Mouse (Mus musculus) limb, embryonic 10.5 days (tissue): ENCODE measurements around the gene Trmt5. TPM values are rescaled to one million over a fixed set of nuclear protein-coding genes. Genes with fewer than 3 reads are reported as not detected.

Source experiments
- DNase-seq: peaks from one replicate; pipeline ENCODE4 v3.0.0-alpha.2; 2017; ENCODE audit warnings: low spot score
- H3K27ac ChIP-seq: fragments of 300-500 bp; sonication (generic); 2 replicates; pipeline ENCODE4 v1.5.1; 2016; ENCODE audit warnings: mild to moderate bottlenecking
- H3K27me3 ChIP-seq: fragments of 300-500 bp; sonication (generic); 2 replicates; pipeline ENCODE4 v1.6.1; 2016; ENCODE audit warnings: low read depth, mild to moderate bottlenecking; ENCODE audit not compliant: poor library complexity, severe bottlenecking
- H3K36me3 ChIP-seq: fragments of 300-500 bp; sonication (generic); 2 replicates; pipeline ENCODE4 v1.6.1; 2016; ENCODE audit warnings: mild to moderate bottlenecking, moderate library complexity
- H3K4me1 ChIP-seq: fragments of 300-500 bp; sonication (generic); 2 replicates; pipeline ENCODE4 v1.6.1; 2016
- H3K4me3 ChIP-seq: fragments of 300-500 bp; sonication (generic); 2 replicates; pipeline ENCODE4 v1.5.1; 2016; ENCODE audit warnings: mild to moderate bottlenecking, moderate library complexity
- H3K9me3 ChIP-seq: fragments of 300-500 bp; sonication (generic); replicated peaks from 2 replicates; pipeline ENCODE4 v1.6.1; 2016; ENCODE audit warnings: mild to moderate bottlenecking
- WGBS: fragments of 180-500 bp; shearing (Covaris S2); methylation state at CpG from one replicate; pipeline ENCODE4 v1.1.7; 2016; 5-methylcytosine and 5-hydroxymethylcytosine counted together
- polyA plus RNA-seq: library from polyadenylated mRNA; unstranded; fragments of >200 nt; fragmentation: Nextera tagmentation; extraction: Ambion mirVana; gene quantifications from 2 replicates; pipeline ENCODE4 v1.2.1, GENCODE M21; 2016

Trmt5 gene
- polyA plus RNA-seq, 1 experiment from 2014 or later = 24.5 TPM

- Histone ChIP-seq H3K9me3 (no peaks in the 10 kb centered on the region), H3K4me3 (no peak overlapping the region), H3K27ac (no peak overlapping the region), H3K4me1 (no peaks in the 10 kb centered on the region), H3K36me3 (peaks cover 18% of the 10 kb centered on the region), H3K27me3 (no peaks in the 10 kb centered on the region)
- no peak for DNase-seq
- WGBS = 94% methylated on average over 4 of the region's 4 CpGs
These were observed 21.2 kb upstream of the Trmt5 start for GRCm38 (mm10) chr12:73307750-73308149.

GRCm38 (mm10) chr12:73304636-73305035 lies 18.1 kb upstream of the Trmt5 start:
- Histone ChIP-seq H3K4me3 (no peak overlapping the region), H3K27me3 (no peaks in the 10 kb centered on the region), H3K27ac (no peak overlapping the region), H3K9me3 (no peaks in the 10 kb centered on the region), H3K4me1 (no peaks in the 10 kb centered on the region), H3K36me3 (peaks cover 17% of the 10 kb centered on the region)
- DNase-seq = no peak
- 81% methylated on average over 4 of the region's 4 CpGs for WGBS

- no peak overlapping the region for H3K4me3 ChIP-seq
- no peaks in the 10 kb centered on the region for H3K4me1 ChIP-seq
- no peak for DNase-seq
- 86% methylated on average over 2 of the region's 2 CpGs for WGBS
- peaks cover 20% of the 10 kb centered on the region for H3K36me3 ChIP-seq
- no peaks in the 10 kb centered on the region for H3K9me3 ChIP-seq
- H3K27me3 ChIP-seq = no peaks in the 10 kb centered on the region
- H3K27ac ChIP-seq = no peak overlapping the region
These were observed 14.0 kb upstream of the Trmt5 start for GRCm38 (mm10) chr12:73300531-73300930.

- 94% methylated on average over 5 of the region's 5 CpGs for WGBS
- H3K4me1 ChIP-seq = no peaks in the 10 kb centered on the region
- no peak overlapping the region for H3K4me3 ChIP-seq
- H3K9me3 ChIP-seq = no peaks in the 10 kb centered on the region
- H3K36me3 ChIP-seq = peaks cover 35% of the 10 kb centered on the region
- no peak for DNase-seq
- H3K27ac ChIP-seq = no peak overlapping the region
- no peaks in the 10 kb centered on the region for H3K27me3 ChIP-seq
These were observed 12.1 kb upstream of the Trmt5 start for GRCm38 (mm10) chr12:73298621-73299020.

GRCm38 (mm10) chr12:73295505-73296140 lies 9.1 kb upstream of the Trmt5 start:
- no peak overlapping the region for H3K27ac ChIP-seq
- WGBS = 90% methylated on average over 11 of the region's 11 CpGs
- no peaks in the 10 kb centered on the region for H3K9me3 ChIP-seq
- DNase-seq = peak; percentile 23
- no peaks in the 10 kb centered on the region for H3K4me1 ChIP-seq
- no peaks in the 10 kb centered on the region for H3K27me3 ChIP-seq
- H3K4me3 ChIP-seq = no peak overlapping the region
- peaks cover 43% of the 10 kb centered on the region for H3K36me3 ChIP-seq

GRCm38 (mm10) chr12:73294884-73295283 lies 8.4 kb upstream of the Trmt5 start:
- peaks cover 36% of the 10 kb centered on the region for H3K36me3 ChIP-seq
- H3K4me1 ChIP-seq = no peaks in the 10 kb centered on the region
- H3K4me3 ChIP-seq = no peak overlapping the region
- H3K27me3 ChIP-seq = no peaks in the 10 kb centered on the region
- DNase-seq = no peak
- H3K27ac ChIP-seq = no peak overlapping the region
- H3K9me3 ChIP-seq = no peaks in the 10 kb centered on the region

- WGBS = 97% methylated on average over 3 of the region's 3 CpGs
- Histone ChIP-seq H3K4me3 (no peak overlapping the region), H3K4me1 (peaks cover 21% of the 10 kb centered on the region)
These were observed 2.1 kb upstream of the Trmt5 start for GRCm38 (mm10) chr12:73288626-73289025.

GRCm38 (mm10) chr12:73287609-73288008 lies 1.1 kb upstream of the Trmt5 start:
- Histone ChIP-seq H3K36me3 (peaks cover 40% of the 10 kb centered on the region), H3K9me3 (no peaks in the 10 kb centered on the region), H3K4me1 (peaks cover 21% of the 10 kb centered on the region), H3K4me3 (peak overlapping the region; percentile 84), H3K27me3 (no peaks in the 10 kb centered on the region), H3K27ac (no peak overlapping the region; the same call in 1 of the 2 replicates)
- 73% methylated on average over 8 of the region's 8 CpGs for WGBS
- no peak for DNase-seq

More at GRCm38 (mm10) chr12:73288626-73289025, 2.1 kb upstream of the Trmt5 start:
- Histone ChIP-seq H3K27me3 (no peaks in the 10 kb centered on the region), H3K9me3 (no peaks in the 10 kb centered on the region), H3K27ac (no peak overlapping the region), H3K36me3 (peaks cover 32% of the 10 kb centered on the region)
- no peak for DNase-seq

- H3K4me1 ChIP-seq = peaks cover 13% of the 10 kb centered on the region
- WGBS = 95% methylated on average over 3 of the region's 3 CpGs
These were observed 11.6 kb downstream of the Trmt5 start for GRCm38 (mm10) chr12:73274921-73275320.

GRCm38 (mm10) chr12:73269933-73270332 lies 16.6 kb downstream of the Trmt5 start:
- Histone ChIP-seq H3K27me3 (no peaks in the 10 kb centered on the region), H3K36me3 (peaks cover 17% of the 10 kb centered on the region), H3K9me3 (no peaks in the 10 kb centered on the region), H3K27ac (peak overlapping the region; percentile 50; the same call in 1 of the 2 replicates), H3K4me1 (peaks cover 33% of the 10 kb centered on the region), H3K4me3 (no peak overlapping the region)
- 74% methylated on average over 4 of the region's 4 CpGs for WGBS
- no peak for DNase-seq

More at GRCm38 (mm10) chr12:73274921-73275320, 11.6 kb downstream of the Trmt5 start:
- no peak for DNase-seq
- Histone ChIP-seq H3K9me3 (peaks cover 5% of the 10 kb centered on the region; the same call in 1 of the 2 replicates), H3K36me3 (peaks cover 62% of the 10 kb centered on the region), H3K27me3 (no peaks in the 10 kb centered on the region), H3K4me3 (no peak overlapping the region), H3K27ac (no peak overlapping the region)

- 81% methylated on average over 3 of the region's 3 CpGs for WGBS
- DNase-seq = no peak
- no peaks in the 10 kb centered on the region for H3K27me3 ChIP-seq
- no peaks in the 10 kb centered on the region for H3K9me3 ChIP-seq
- H3K4me3 ChIP-seq = no peak overlapping the region
- H3K4me1 ChIP-seq = peaks cover 33% of the 10 kb centered on the region
- peaks cover 13% of the 10 kb centered on the region for H3K36me3 ChIP-seq
- no peak overlapping the region for H3K27ac ChIP-seq
These were observed 17.0 kb downstream of the Trmt5 start for GRCm38 (mm10) chr12:73269531-73269930.

GRCm38 (mm10) chr12:73268497-73268896 lies 18.0 kb downstream of the Trmt5 start:
- Histone ChIP-seq H3K27ac (peak overlapping the region; percentile 59), H3K36me3 (peaks cover 6% of the 10 kb centered on the region; the same call in 1 of the 2 replicates), H3K4me1 (peaks cover 33% of the 10 kb centered on the region), H3K9me3 (no peaks in the 10 kb centered on the region), H3K4me3 (no peak overlapping the region), H3K27me3 (no peaks in the 10 kb centered on the region)
- 51% methylated on average over 1 of the region's 1 CpGs for WGBS
- peak; percentile 39 for DNase-seq

- Histone ChIP-seq H3K4me1 (peaks cover 33% of the 10 kb centered on the region), H3K4me3 (no peak overlapping the region), H3K36me3 (0 out of 2 replicates have a peak, but pooled peaks cover 2% of the 10 kb centered on the region), H3K9me3 (no peaks in the 10 kb centered on the region), H3K27ac (no peak overlapping the region), H3K27me3 (no peaks in the 10 kb centered on the region)
- 71% methylated on average over 1 of the region's 1 CpGs for WGBS
- no peak for DNase-seq
These were observed 19.9 kb downstream of the Trmt5 start for GRCm38 (mm10) chr12:73266597-73266996.
